Mouse (Mus musculus): Measurements from ENCODE around the gene Lair1.
"Not testable (repeated sequence)": the region's sequence is repeated elsewhere in the genome, so short reads cannot be mapped to it uniquely, and the experiment has no call there.

Lair1 gene

DNA sequence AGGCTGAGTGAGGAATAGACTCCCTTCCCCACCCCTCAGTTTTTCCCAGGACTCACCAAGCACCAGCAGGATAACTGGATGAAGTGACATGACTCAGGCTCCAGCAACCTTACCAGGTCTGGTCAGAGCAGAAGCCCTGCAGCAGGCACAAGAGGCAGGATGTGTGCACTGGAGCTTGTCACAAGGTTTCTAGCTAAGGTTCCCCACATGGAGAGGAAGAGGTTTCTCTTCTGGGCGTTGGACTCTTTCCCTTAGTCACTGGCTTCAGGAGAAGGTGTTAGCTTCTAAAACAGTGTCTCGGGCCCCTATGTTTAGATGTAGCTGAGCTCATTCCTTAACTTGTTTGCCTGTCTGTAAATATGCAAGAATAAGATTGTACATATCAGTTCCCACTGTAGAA, at the start of gene Lair1:
Gene Lair1 (minus strand): TSS at position 192 of the 400 bp plus-strand sequence.
- DNase-seq (ENCODE audit: low read depth, low spot score), result no peak

DNA sequence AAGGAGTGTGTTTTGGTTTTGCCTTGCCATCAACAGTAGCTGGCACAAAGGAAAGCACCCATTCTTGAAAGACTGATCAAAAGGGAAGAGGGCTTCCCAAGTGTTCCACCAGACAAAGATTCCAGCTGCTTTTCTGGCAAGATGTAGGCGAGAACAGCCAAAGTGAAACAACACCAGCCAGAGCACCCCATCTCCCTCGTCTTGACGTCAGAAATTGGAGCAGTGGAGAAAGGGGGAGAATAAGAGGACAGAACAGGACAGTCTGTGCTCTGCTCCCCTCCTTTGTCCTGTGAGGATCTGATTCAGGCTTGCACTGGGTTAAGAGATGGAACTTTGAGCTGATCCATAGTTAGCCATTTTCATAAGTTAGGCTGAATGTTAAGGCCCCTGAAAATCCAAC, 48.8 kb upstream of the Lair1 start:
- DNase-seq (ENCODE audit: low read depth, low spot score), result no peak

DNA sequence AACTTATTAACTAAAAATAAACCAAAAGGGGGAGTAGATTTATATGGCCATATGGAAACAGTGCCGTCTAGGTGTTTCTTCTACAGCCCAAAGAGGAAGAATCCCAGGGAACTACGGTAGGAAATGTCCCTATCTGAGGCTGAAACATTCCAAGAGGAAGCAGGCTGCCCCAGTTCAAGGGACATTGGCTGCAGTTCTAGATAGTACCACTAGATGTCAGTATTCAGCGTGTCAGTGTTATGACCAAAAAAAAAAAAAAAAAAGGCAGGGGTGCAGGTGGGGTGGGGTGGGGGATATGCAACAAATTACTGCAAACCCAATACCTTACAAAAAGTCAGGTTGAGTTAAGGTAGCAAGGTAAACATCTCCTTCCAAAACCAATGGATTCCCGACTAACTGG, 40.4 kb upstream of the Lair1 start:
- DNase-seq (ENCODE audit: low read depth, low spot score), result peak; percentile 64

DNA sequence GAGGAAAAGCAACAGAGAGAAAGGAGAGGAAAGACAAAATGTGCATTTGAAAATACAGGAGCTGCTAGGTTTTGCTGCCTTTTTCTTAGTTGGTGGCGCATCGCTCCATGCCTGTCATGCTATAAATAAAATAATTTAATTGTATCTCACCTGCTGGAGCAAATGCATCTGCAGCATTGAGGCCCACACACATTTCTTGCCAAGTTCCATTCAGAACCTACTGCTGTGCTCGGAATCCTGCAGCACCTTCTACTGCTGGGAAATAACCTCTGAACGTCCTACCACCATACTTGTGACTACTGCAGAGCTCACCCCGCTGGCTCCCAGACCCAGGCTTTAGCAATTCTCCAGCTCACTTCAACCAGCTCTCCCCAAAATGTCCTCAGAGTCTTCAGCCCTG, 38.1 kb upstream of the Lair1 start:
- DNase-seq (ENCODE audit: low read depth, low spot score), result no peak

DNA sequence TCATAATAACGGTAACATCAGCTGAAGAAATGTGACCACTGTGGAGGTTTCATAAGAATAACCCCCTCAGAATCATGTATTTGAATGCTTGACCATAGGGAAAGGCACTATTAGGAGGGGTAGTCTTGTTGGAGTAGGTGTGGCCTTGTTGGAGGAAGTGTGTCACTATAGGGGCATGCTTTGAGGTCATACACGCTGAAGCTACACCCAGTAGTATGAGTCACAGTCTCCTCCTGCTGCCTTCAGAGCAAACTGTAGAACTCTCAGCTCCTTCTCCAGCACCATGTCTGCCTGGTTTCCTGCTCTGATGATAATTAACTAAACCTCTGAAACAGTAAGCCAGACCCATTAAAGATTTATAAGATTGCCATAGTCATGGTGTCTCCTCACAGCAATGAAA, 35.8 kb upstream of the Lair1 start:
- no peak for DNase-seq (ENCODE audit: low read depth, low spot score)

DNA sequence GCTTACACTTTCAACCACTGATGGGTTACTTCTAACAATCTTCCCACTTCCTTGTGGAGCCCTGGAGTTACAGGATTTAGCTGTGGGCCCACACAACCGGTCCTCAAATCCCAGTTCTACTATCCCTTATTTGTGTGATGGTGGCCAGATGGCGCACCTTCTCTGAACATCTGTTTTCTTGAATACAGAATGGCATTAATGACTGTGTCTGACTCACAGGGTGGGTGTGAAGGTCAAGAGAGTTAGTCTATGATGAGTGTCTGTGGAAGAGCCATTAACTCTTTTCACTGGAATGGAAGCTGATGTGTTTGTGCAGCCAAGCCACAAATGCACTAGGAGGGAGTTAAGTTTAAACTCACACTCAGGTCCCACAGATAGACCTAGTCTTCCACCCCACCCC, 35.3 kb upstream of the Lair1 start:
- no peak for DNase-seq (ENCODE audit: low read depth, low spot score)

DNA sequence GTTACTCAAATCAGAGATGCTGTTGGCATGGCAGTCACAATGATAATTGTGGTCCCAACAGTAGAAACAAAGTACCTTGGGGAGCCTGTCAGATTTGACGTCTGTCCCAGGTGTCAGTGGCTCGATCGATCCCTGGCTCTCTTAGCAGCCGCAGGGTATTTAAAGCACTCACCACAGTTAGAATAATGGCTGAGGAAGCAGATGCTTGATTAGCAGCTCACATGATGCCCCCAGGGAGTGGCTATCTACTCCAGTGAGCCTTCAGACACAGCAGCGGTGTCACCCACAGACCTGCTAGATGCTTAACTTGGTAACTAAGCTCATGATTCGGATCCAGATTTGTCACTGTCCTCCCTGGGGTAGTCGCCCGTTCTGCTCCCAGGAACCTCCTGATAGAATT, 28.2 kb upstream of the Lair1 start:
- peak; percentile 19 for DNase-seq (ENCODE audit: low read depth, low spot score)

DNA sequence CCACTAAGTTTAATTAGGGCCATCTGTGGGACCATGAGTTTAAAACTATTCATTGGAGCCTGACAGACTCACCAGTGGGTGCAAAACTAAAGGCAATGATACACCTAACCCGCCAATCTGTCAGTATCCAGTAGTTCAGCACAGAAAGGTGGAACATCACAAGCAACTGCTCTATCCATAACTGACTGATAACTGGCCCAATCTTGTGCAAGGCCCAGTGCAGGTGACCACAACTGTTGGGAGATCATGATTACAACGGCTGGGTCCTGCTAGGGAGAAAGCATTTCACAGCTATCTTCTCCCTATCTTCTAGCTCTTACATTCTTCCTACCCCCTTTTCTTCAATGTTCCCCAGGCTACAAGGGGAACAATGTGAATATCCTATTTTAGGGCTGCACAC, 25.7 kb upstream of the Lair1 start:
- DNase-seq (ENCODE audit: low read depth, low spot score), result no peak

DNA sequence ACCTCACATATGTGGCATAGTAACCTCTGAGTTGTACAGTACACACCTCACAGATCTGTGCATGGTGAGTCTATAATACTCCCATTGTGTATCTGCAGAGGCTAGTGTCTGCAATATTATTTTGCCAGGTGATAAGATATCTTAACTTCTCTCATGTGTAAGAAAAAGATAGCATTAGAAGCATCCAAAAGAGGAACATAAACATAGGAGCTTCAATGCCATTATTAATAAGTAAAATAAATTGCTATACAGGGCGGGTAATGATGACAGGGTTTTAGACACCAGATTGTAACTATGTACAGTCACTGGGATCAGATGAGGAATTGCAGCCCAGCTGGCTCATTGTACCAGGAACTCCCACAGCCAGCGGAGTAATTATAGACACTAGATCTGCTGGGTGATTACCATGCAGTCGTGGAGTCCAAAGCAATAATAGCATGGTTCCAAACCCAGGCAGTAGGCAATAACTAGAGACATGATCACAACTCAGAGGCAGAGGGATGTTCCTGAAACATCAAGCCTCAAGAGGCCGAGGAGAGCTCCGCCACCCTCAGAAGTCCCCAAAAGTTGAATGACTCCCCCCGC, 25.0 kb upstream of the Lair1 start:
- DNase-seq (ENCODE audit: low read depth, low spot score), result no peak

DNA sequence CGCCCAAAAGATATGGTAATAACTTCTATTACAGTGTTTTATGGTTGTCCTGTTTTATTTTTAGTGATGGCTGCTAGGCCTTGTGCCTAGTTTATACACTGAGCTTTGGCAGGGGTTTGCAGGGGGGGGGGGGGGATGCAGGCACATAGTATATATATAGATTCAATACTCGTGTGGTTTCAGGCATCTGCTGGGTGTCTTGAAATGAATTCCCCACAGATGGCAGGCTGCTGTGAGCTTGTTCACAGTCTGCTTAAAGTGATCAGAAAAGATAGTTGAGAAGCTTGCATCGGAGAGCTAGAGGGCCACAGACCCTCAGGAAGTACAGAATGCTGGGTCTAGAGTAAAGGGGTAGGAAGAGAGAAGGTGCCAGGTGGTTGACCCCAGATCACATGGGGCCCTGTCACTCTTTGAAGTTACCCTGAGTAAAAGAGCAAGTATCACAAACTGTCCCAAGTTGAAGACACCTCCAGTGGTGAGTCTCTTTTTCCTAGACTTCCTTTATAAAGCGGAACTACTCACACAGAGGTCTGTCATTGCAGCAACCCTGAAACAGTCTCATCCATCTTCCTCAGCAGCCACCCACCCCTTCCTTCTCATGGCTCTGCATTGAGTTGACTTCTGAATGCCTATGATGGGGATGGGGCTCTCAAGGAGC, 24.4 kb upstream of the Lair1 start:
- no peak for DNase-seq (ENCODE audit: low read depth, low spot score)

DNA sequence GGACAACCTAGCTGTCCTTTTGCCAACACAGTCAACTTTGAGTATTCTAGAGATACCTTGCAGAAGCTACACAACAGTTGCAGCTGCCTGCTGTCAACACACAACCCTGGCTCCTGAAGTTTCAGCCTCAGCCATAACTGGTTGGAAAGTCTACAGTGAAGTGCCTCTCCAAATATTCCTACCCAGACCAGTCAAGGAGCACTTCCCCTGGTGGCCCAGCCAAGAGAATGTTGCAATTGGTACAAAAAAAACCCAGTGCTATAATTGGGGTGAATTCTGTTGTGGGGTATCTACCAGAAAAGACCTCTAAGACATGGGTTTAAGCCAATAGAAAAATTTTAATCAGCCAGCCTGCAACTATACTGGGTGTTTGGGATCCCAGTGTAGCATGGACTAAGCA, 22.6 kb upstream of the Lair1 start:
- no peak for DNase-seq (ENCODE audit: low read depth, low spot score)

DNA sequence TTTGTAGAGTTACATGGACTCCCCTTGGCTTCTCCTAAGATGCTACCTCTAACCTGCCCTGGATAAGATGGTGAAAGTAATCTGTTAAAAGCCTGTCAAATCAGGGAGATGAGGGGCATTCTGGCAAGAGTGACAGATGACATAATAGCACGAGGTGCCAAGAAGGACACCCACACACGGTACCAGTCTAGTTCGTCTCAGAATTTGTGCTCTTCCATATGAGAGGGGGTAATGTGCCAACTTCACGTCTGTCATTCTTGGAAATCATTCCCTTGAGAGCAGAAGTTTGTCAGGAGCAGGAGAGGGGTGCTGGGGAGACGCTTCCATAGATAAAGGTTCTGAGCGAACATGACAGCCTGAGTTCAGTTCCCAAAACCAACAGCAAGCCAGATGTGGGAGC, 21.2 kb upstream of the Lair1 start:
- DNase-seq (ENCODE audit: low read depth, low spot score), result no peak

DNA sequence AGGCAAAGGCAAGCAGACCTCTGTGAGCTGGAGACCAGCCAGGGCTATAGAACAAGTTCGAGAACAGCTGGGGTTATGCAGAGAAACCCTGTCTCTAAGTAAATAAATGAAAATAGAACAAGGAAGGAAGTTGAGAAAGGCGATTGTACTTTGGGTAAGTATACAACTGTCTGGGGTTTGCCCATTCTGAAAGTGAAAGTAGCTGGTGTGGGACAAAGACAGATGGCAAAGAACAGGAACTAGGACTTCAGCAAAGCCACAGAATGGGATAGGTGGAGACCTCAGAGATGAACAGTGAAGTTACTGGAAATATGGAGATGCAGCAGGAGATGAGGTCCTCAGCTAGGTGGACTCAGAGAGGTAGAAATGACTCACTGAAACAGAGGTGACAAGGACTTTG, 19.8 kb upstream of the Lair1 start:
- DNase-seq (ENCODE audit: low read depth, low spot score), result no peak

DNA sequence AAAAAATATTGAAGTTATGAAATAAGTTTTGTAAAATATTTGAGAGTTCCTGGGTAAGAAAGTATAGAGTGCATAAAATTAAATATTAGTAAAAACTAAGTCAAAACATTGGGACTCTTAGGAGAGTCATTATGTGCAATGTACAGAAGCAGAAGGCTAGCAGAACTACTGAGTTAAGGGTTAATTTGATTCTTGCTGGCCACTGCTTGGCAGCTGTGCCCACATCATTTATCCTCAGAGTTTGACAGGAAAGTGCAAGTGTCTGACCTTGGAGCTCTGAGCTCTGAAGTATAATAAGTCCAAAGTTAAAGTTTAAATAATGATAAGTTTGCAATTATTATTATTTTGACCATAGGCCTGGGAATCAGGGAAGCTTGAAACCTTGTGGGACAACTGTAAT, 18.7 kb upstream of the Lair1 start:
- no peak for DNase-seq (ENCODE audit: low read depth, low spot score)

DNA sequence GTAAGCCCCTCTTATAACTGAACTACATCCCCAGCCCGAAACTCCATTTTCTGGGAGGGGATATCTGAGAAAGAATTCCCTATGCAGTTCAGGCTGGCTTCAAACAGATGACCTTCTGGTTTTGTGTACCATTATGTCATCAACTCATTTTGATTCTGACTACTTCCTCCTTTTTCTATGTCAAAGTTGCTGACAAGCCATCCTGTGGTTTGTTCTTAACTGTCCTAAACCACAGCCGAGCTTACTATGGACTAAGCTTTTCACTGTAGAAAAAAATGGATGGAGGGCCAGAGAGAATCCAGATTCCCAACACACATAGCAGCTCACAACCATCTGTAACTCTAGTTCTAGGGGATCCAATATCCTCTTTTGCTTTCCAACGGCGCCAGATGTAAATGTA, 17.5 kb upstream of the Lair1 start:
- DNase-seq (ENCODE audit: low read depth, low spot score), result no peak

DNA sequence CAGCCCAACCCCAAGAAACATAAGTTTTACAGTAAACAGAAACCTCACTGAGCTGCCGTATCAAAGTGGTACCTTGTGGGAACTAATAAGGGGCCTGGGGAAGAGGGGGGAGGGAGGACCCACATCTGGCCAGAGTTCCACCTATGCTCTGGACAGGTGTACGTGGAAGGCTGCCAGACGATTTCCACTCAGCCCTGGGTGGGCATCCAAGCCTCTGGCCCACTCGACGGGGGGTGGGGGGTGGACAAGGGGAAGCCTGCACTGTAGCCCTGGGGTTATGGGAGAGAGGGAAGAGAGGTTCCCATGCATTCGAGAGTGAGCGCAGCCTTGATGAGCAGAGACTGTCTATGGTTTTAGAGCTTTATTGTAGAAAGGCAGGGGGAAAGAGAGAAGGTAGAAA, 16.5 kb upstream of the Lair1 start:
- no peak for DNase-seq (ENCODE audit: low read depth, low spot score)

DNA sequence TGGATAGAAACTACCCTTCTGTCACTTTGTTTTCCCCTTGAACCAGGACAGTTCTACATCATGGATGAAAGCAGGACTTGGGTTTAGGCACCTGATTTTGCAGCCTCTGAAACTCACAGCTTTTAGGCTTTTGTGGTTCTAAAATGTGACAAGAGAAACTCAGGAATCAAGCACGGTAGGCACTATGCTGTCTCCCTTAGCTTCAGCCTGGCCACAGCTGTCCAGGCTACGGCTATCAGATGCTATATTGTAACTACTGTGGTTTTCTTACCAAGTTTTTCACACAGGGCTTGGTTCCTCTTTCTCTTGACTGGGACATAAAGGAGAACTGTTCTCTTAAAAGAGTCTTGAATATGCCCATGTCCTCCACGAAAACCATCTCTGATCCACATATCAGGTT, 10.1 kb upstream of the Lair1 start:
- DNase-seq (ENCODE audit: low read depth, low spot score), result no peak

DNA sequence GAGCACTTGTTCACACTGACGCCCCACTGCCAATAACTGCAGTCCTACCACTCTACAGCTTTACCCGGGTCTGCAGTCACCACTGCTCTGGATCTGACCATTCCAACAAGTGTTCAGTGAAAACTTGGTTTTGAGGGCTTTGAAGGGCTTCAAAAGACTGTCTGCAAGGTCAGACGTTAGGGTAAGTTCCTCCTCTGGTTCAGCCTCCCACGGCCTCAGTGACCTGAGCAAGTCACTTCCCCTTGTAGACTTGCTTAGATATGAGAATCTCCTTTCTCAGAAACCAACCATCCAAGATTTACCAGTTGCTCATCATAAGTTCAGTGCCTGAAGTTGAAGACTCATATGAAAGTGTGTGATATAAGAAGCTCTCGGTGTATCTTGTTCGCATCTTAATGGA, 8.1 kb upstream of the Lair1 start:
- no peak for DNase-seq (ENCODE audit: low read depth, low spot score)

DNA sequence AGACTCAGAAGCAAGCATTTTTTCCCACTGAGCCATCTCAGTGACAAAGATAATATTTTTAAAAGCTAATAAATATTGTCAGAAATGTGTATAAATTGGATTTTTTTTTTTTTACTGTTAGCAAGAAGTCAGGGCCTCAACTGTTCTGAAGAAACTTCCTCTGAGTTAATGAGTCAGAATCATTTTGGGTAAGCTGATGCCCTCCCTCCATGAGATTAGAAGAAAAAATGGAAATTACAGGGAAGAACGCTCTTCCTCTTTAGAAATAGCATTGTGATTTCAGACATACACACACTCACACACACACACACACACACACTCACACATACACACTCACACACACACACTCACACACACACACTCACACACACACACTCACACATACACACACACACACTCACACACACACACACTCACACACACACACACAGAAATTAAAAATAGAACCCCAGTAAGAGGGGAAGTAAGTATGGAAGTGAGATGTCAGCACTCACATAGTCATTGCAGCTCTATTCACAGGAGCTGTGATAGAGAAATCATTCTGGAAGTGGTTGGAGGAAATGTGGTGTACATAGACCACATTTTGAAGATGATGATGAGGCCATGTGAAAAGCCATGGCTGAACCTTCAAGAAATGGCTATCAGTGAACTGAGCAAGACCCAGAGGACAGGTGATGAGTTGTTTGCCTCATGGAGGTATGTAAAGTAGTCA, 866 bp upstream of the Lair1 start:
- no peak for DNase-seq (ENCODE audit: low read depth, low spot score)

DNA sequence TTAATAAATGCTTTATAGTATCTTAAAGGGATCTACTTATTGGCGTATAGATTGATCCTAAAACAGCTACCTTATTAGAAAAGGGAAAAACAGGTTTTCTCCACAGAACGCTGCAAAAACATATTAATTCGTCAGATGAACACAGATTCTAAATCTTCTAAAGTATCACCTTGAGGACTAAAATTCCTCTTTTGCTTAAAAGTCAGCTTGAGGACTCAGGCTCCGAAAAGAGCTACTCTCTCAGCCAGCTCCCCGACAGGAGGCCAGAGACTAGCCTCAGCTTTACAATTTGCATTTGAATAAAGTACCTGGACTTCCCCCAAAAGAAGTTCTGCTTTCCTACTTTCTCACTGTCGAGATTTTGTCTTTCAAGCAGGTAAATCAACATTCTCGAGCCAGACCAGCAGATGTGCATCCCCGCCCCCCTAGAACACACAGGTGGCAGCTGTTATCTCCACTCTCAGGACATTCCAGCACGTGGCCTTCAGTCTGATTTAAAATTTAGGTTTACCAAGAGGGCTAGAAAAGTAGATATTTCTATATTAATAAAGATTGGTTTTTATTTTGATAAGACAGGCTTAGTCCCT, 2.3 kb downstream of the Lair1 start:
- DNase-seq (ENCODE audit: low read depth, low spot score), result not testable (repeated sequence)

DNA sequence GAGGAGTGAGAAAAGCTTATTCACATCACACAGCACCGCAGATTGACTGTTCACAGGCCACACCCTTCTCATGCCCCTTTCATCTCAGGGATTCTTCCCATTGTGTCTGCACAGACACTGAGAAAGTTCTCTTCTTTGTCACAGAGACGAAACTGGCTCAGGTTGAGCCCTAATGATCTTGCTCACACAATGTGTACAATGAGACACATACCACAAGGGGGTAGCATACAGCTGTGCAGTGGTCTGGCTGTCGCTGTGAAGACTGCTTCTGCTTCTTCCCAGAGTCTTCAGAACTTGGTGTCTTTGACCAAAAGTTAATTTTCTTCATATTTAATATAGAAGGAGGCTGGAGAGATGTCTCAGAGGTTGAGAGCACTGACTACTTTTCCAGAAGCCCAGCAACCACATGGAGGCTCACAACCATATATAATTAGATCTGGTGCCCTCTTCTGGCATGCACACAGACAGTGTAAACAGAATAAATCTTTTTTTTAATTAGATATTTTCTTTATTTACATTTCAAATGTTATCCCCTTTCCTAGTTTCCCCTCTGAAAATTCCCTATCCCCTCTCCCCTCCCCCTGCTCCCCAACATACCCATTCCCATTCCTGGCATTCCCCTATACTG, 36.1 kb downstream of the Lair1 start:
- DNase-seq (ENCODE audit: low read depth, low spot score), result peak; percentile 6

DNA sequence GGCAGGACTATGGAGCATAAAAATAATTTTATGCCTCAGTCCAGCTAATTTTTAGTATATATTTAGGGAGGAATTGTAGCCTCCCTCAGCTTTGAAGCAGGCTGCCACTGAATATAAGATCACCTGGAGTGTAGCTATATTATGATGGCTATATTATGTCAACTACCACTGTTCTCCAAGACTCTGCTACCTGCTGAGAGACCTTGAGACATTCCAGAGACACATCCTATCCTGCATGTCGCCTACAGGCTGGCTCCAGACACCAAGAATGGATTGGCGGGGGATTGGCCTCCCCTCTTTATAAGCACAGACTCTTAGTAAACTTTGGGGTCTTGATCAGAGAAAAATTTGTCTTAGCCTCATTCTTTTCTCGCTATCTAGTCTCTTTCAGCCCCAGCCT, 58.4 kb downstream of the Lair1 start:
- not testable (repeated sequence) for DNase-seq (ENCODE audit: low read depth, low spot score)

Data from mesoderm, embryonic 11.5 days (tissue).